Mouse (Mus musculus) limb, embryonic 14.5 days (tissue): Measurements from ENCODE around the gene Optc. TPM values are rescaled to one million over a fixed set of nuclear protein-coding genes. Genes with fewer than 3 reads are reported as not detected.

ENCODE experiments used
- ATAC-seq: fragments of 200-750 bp; cut with Nextera tagmentation; 2 replicates; pipeline ENCODE4 v1.8.0; 2017; ENCODE audit warnings: low read depth, moderate number of reproducible peaks, moderate TSS enrichment; ENCODE audit not compliant: low FRiP score
- DNase-seq: peaks from one replicate; pipeline ENCODE4 v3.0.0-alpha.2; 2015; ENCODE audit warnings: low spot score
- H3K27ac ChIP-seq: fragments of 300-500 bp; sonication (generic); replicated peaks from 2 replicates; pipeline ENCODE4 v1.5.1; 2014; ENCODE audit warnings: low read depth, mild to moderate bottlenecking, low read length, moderate library complexity, mixed read lengths
- H3K27me3 ChIP-seq: fragments of 300-500 bp; sonication (generic); 2 replicates; pipeline ENCODE4 v1.6.1; 2014; ENCODE audit warnings: low read length, mixed read lengths; ENCODE audit not compliant: control insufficient read depth, insufficient read depth
- H3K36me3 ChIP-seq: fragments of 300-500 bp; sonication (generic); 2 replicates; pipeline ENCODE4 v1.6.1; 2014; ENCODE audit warnings: mild to moderate bottlenecking, low read length, moderate library complexity, mixed read lengths; ENCODE audit not compliant: control insufficient read depth, insufficient read depth
- H3K4me1 ChIP-seq: fragments of 300-500 bp; sonication (generic); 2 replicates; pipeline ENCODE4 v1.6.1; 2014; ENCODE audit warnings: antibody characterized with exemption, low read length, mixed read lengths; ENCODE audit not compliant: control insufficient read depth, insufficient read depth
- H3K4me2 ChIP-seq: fragments of 300-500 bp; sonication (generic); replicated peaks from 2 replicates; pipeline ENCODE4 v1.6.1; 2014; ENCODE audit warnings: low read depth, mild to moderate bottlenecking, low read length, moderate library complexity; ENCODE audit not compliant: severe bottlenecking
- H3K4me3 ChIP-seq: fragments of 300-500 bp; sonication (generic); replicated peaks from 2 replicates; pipeline ENCODE4 v1.5.1; 2014; ENCODE audit warnings: low read length
- H3K9ac ChIP-seq: fragments of 300-500 bp; sonication (generic); 2 replicates; pipeline ENCODE4 v1.6.1; 2014; ENCODE audit warnings: mild to moderate bottlenecking, low read depth, low read length, moderate library complexity; ENCODE audit not compliant: severe bottlenecking
- H3K9me3 ChIP-seq: fragments of 300-500 bp; sonication (generic); 2 replicates; pipeline ENCODE4 v1.6.1; 2016; ENCODE audit warnings: low read length; ENCODE audit not compliant: control insufficient read depth
- POLR2A ChIP-seq: fragments of 200-500 bp; IDR thresholded peaks from 2 replicates; pipeline ENCODE4 v1.8.0; 2012; ENCODE audit warnings: inconsistent platforms, mild to moderate bottlenecking, moderate library complexity, borderline replicate concordance; ENCODE audit not compliant: insufficient read depth, insufficient read length; ENCODE audit errors: extremely low read depth
- WGBS: fragments of 180-500 bp; shearing (Covaris S2); extraction: QIAGEN DNeasy Blood & Tissue Kit; methylation state at CpG from one replicate; pipeline ENCODE4 v1.1.7; 2014; 5-methylcytosine and 5-hydroxymethylcytosine counted together
- polyA plus RNA-seq, 2 experiments: library from polyadenylated mRNA; depleted of rRNA in 1 of 2; stranded (reverse) in 1 of 2; unstranded in 1 of 2; fragments of >200 nt; fragmentation: Nextera tagmentation in 1 of 2; extraction: Ambion mirVana in 1 of 2; gene quantifications; 2 replicates each; pipeline versions ENCODE4 v1.2.1 to v1.2.3; 2012 to 2014

The Optc gene
- polyA plus RNA-seq, 2 experiments, result 1.1 to 2.4 TPM

DNA sequence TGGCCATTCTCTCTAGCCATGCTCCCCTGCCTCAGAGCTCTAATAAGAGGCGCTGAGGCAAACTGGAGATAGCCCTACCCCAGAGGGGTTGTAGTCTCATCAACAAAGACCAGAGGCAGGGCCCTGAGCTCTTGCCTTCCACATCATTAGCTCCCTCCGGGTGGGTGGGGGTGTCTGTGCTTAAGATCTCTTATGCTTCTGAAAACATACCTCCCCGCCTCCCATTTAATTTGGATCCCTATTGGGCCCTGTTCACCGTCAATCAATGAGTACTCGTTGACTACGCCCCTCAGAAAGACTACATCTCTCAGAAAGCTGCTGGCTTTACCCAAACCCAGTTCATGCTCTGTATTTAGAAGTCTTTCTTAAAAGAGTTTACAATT lies 10.3 kb upstream of the Optc start:
- Histone ChIP-seq H3K4me3 (no peak overlapping the region), H3K9ac (no peak overlapping the region), H3K4me1 (peaks cover 44% of the 10 kb centered on the region), H3K36me3 (no peaks in the 10 kb centered on the region), H3K9me3 (no peaks in the 10 kb centered on the region), H3K27me3 (no peaks in the 10 kb centered on the region), H3K27ac (no peak overlapping the region), H3K4me2 (peak overlapping the region; percentile 20)
- no peak for DNase-seq
- no peak for TF ChIP-seq POLR2A
- no peak for ATAC-seq
- 52% methylated on average over 6 of the region's 6 CpGs for WGBS

DNA sequence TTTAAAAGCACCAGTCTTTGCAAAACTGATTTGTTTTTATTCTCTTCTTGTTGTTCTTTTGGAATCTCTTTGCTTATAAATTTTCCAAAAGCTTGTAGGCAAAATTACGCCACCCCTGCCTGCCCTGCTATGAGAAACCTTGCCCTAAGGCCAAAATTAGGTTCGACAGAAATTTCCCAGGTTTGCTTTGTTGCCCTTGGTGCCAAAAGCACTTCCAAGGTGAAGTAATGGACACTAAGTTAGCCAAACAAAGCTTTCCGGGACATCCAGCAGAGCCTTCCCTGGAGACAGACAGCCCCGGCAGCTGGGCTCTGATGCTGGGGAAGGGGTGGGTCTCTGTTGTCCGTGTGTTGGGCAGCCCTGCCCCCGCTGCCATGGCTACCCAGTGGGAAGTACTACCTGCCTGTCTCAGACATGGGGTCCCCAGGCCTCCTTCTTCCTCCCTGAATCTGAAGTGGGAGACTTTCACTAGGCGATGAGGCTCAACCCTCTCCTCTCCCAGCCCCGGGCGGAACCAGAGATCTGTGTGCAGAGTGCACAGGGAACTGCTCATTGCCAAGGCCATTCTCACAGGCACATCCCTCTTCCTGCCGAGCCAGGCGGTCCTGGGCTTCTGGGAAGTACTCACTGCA lies 9.8 kb upstream of the Optc start:
- Histone ChIP-seq H3K36me3 (no peaks in the 10 kb centered on the region), H3K4me3 (no peak overlapping the region), H3K9me3 (no peaks in the 10 kb centered on the region), H3K27ac (no peak overlapping the region), H3K27me3 (no peaks in the 10 kb centered on the region), H3K4me2 (peak overlapping the region; percentile 20), H3K4me1 (peaks cover 44% of the 10 kb centered on the region), H3K9ac (no peak overlapping the region)
- no peak for ATAC-seq
- 32% methylated on average over 11 of the region's 11 CpGs for WGBS
- DNase-seq, result no peak
- TF ChIP-seq POLR2A, result no peak

- Histone ChIP-seq H3K36me3 (no peaks in the 10 kb centered on the region), H3K4me1 (peaks cover 32% of the 10 kb centered on the region), H3K27ac (no peak overlapping the region), H3K4me2 (no peak overlapping the region), H3K27me3 (no peaks in the 10 kb centered on the region), H3K9me3 (no peaks in the 10 kb centered on the region), H3K4me3 (no peak overlapping the region), H3K9ac (no peak overlapping the region)
- DNase-seq (no peak), ATAC-seq (no peak)
- WGBS, result 50% methylated on average over 8 of the region's 8 CpGs
- TF ChIP-seq POLR2A, result no peak
Measured at GRCm38 (mm10) chr1:133915723-133916355, 8.0 kb upstream of the Optc start.

DNA sequence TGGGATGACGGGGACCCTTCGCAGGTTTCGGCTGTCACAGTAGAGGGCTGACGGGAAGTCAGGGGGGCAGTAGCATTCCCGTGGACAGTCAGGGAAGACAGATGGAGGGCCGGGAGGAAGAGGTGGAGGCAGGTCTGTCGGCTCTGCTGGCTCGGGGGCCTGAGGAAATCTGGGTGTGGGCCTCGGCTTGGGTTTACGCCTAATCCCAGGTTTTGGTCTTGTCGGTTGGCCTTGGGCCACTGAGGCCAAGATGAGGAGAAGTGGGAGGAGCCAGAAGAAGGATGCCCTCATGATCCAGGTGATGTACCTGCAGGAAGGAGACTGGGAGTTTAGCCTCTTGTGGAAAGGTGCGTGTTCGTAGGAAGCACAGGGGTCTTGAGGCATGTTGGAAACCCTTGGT lies 7.3 kb upstream of the Optc start:
- Histone ChIP-seq H3K27me3 (no peaks in the 10 kb centered on the region), H3K27ac (no peak overlapping the region), H3K4me2 (no peak overlapping the region), H3K9ac (no peak overlapping the region), H3K9me3 (no peaks in the 10 kb centered on the region), H3K4me3 (no peak overlapping the region), H3K4me1 (peaks cover 26% of the 10 kb centered on the region), H3K36me3 (no peaks in the 10 kb centered on the region)
- no peak for DNase-seq
- no peak for TF ChIP-seq POLR2A
- ATAC-seq, result no peak
- WGBS, result 82% methylated on average over 13 of the region's 13 CpGs

DNA sequence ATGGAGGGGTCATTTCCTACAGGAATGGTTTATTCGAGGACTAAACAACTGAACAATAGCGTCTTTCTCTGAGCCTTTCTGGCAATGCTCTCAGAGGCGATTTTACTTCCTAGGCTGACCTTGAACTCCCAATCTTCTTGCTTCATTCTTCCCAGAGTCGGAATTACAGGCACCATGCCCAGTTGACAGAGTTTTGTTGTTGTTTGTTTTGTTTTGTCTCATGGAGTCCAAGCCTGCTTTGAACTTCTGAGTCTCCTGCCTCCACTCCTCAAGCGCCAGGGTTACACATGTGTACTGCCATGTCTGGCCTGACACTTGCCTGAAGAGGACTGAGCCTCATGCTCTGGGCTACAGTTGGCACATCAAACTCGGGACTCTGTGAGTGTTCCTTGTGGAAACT lies 5.2 kb upstream of the Optc start:
- Histone ChIP-seq H3K36me3 (no peaks in the 10 kb centered on the region), H3K4me1 (peaks cover 29% of the 10 kb centered on the region), H3K4me3 (no peak overlapping the region), H3K9me3 (no peaks in the 10 kb centered on the region), H3K27me3 (no peaks in the 10 kb centered on the region), H3K9ac (no peak overlapping the region), H3K27ac (no peak overlapping the region), H3K4me2 (no peak overlapping the region)
- no peak for TF ChIP-seq POLR2A
- ATAC-seq (no peak), DNase-seq (no peak)
- WGBS, result 80% methylated on average over 6 of the region's 6 CpGs
